Mouse (Mus musculus) hindbrain, embryonic 15.5 days (tissue): ENCODE measurements at regions not wholly inside any gene's neighbourhood (a gene's known extent, or its start where the extent isn't known, plus 50 kb on each side); places are given as distances from the start of the nearest gene placed in this dataset.

Experiments
- ATAC-seq: fragments of 200-750 bp; cut with Nextera tagmentation; 2 replicates; pipeline ENCODE4 v1.8.0; 2017; ENCODE audit warnings: low read depth, moderate number of reproducible peaks, moderate TSS enrichment; ENCODE audit not compliant: low FRiP score
- H3K27ac ChIP-seq: fragments of 300-500 bp; sonication (generic); replicated peaks from 2 replicates; pipeline ENCODE4 v1.5.1; 2015; ENCODE audit warnings: mild to moderate bottlenecking, inconsistent platforms
- H3K27me3 ChIP-seq: fragments of 300-500 bp; sonication (generic); 2 replicates; pipeline ENCODE4 v1.6.1; 2015; ENCODE audit warnings: control low read depth, inconsistent platforms
- H3K36me3 ChIP-seq: fragments of 300-500 bp; sonication (generic); 2 replicates; pipeline ENCODE4 v1.6.1; 2015; ENCODE audit warnings: control low read depth, inconsistent platforms
- H3K4me1 ChIP-seq: fragments of 300-500 bp; sonication (generic); replicated peaks from 2 replicates; pipeline ENCODE4 v1.6.1; 2015; ENCODE audit warnings: control low read depth, inconsistent platforms
- H3K4me2 ChIP-seq: fragments of 300-500 bp; sonication (generic); 2 replicates; pipeline ENCODE4 v1.6.1; 2015; ENCODE audit warnings: moderate library complexity, mild to moderate bottlenecking, inconsistent platforms
- H3K4me3 ChIP-seq: fragments of 300-500 bp; sonication (generic); 2 replicates; pipeline ENCODE4 v1.5.1; 2015; ENCODE audit warnings: mild to moderate bottlenecking, inconsistent platforms
- H3K9ac ChIP-seq: fragments of 300-500 bp; sonication (generic); 2 replicates; pipeline ENCODE4 v1.6.1; 2015; ENCODE audit warnings: inconsistent platforms
- H3K9me3 ChIP-seq: fragments of 300-500 bp; sonication (generic); 2 replicates; pipeline ENCODE4 v1.6.1; 2016; ENCODE audit warnings: control low read depth, inconsistent platforms
- WGBS: fragments of 180-500 bp; shearing (Covaris S2); methylation state at CpG from one replicate; pipeline ENCODE4 v1.1.7; 2015; 5-methylcytosine and 5-hydroxymethylcytosine counted together

DNA sequence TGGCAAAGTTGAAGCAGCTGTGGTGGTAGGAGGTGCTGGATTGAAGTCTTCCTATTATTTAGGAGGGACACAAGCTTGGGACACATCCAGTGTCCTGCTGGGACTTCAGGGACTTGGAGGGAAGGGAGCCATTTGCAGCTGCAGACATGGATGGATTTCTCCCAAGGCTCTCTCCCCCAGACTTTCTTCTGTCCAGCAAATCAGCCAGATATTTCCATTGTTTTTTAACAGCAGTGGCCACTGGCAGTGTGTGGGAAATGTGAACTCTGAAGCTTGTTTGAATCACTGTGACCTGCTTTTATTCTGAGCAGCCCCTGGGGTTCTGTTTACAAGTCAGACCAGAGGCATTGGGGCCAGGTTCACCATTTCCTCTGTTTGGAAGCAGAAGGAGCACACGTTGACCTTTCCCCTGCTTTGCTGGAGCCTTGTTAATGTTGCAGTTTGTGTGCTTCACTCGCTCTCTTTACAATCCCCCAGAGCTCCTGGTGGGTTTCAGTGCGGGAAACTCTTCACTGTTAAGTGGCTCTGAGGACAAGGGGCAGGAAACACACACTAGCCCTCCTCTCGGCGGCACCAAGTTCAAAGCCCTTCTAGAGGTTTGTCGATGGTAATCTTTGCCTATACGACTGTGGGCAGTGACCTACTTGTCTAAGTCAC, 627.8 kb downstream of the Dhx35 start:
- Histone ChIP-seq H3K9ac (no peak overlapping the region), H3K27ac (no peak overlapping the region), H3K9me3 (no peaks in the 10 kb centered on the region), H3K27me3 (no peaks in the 10 kb centered on the region), H3K4me2 (no peak overlapping the region), H3K36me3 (no peaks in the 10 kb centered on the region), H3K4me3 (no peak overlapping the region), H3K4me1 (0 out of 2 replicates have a peak, but pooled peaks cover 5% of the 10 kb centered on the region)
- WGBS: 42% methylated on average over 7 of the region's 7 CpGs
- ATAC-seq: no peak

- Histone ChIP-seq H3K36me3 (no peaks in the 10 kb centered on the region), H3K27me3 (no peaks in the 10 kb centered on the region), H3K4me2 (no peak overlapping the region), H3K4me3 (no peak overlapping the region), H3K9ac (no peak overlapping the region), H3K9me3 (no peaks in the 10 kb centered on the region), H3K27ac (no peak overlapping the region), H3K4me1 (no peaks in the 10 kb centered on the region)
- WGBS: 58% methylated on average over 1 of the region's 1 CpGs
- ATAC-seq: no peak
Measured at GRCm38 (mm10) chr2:159428201-159428600, 633.6 kb downstream of the Dhx35 start.

DNA sequence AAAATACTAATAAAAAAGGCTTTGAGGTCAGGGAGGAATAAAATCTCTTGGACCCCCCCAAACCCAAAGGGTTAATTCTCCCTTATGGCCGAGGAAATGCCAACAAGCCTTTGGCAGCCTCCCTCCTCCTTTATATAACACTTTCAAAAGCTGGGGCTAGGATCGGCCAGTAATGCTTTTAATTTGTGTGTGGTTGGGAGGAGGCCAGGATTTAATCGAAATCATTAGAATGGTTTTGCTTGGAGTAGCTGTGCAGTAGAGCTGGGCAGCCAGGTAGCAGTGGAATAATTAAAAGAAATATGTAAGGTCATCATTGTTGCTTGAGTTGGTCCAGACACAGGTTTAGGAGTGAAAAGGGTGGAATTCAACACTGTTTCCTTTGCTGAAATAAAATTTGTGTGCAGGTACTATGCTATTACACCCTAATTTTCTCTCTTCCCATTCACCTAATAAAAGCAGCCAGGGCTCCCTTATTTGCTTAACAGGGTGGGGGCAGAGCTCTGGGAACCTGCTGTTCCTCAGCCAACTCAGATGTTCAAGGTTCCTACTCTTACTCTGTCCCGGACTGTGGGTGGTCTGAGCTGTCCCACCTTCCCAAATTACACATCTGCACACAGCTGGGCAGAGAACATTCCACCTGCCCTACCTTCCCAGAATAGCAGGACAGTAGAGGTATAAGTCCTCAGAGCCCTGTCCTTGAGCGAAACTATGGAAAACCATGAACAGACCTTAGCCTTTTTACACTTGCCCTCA, 636.1 kb downstream of the Dhx35 start:
- 76% methylated on average over 5 of the region's 5 CpGs for WGBS

DNA sequence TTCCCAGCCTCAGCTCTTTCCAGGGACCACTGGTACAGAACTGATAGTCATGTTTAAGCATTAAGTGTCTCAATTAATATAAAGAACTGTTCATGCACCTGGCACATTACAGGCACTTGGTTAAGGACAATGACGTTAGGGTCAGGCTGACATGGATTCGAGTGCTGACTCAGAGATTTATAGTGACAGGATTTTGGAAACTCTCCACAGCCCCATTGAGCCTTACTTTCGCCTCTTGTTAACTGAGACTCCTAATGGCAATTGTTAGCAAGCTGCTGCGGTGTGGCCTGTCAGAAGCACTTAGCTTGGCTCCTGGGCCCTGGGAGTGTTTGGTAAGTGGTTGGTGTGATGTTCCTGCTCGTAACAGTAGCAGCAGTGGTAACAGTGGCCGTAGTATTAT, 644.4 kb downstream of the Dhx35 start:
- ATAC-seq: no peak
- no peaks in the 10 kb centered on the region for H3K4me1 ChIP-seq
- H3K9me3 ChIP-seq: 0 out of 2 replicates have a peak, but pooled peaks cover 3% of the 10 kb centered on the region
- no peak overlapping the region for H3K9ac ChIP-seq
- H3K4me3 ChIP-seq: no peak overlapping the region
- no peaks in the 10 kb centered on the region for H3K36me3 ChIP-seq
- H3K27ac ChIP-seq: no peak overlapping the region
- H3K27me3 ChIP-seq: no peaks in the 10 kb centered on the region
- no peak overlapping the region for H3K4me2 ChIP-seq
- 75% methylated on average over 6 of the region's 6 CpGs for WGBS

More for the DNA sequence above, 636.1 kb downstream of the Dhx35 start:
- Histone ChIP-seq H3K27me3 (no peaks in the 10 kb centered on the region), H3K27ac (no peak overlapping the region), H3K4me2 (no peak overlapping the region), H3K4me1 (no peaks in the 10 kb centered on the region), H3K9me3 (0 out of 2 replicates have a peak, but pooled peaks cover 4% of the 10 kb centered on the region), H3K36me3 (no peaks in the 10 kb centered on the region), H3K4me3 (no peak overlapping the region), H3K9ac (no peak overlapping the region)
- ATAC-seq: no peak

GRCm38 (mm10) chr2:159443581-159443980, 649.0 kb downstream of the Dhx35 start:
- 24% methylated on average over 8 of the region's 8 CpGs for WGBS
- Histone ChIP-seq H3K4me3 (no peak overlapping the region), H3K27ac (no peak overlapping the region), H3K9me3 (no peaks in the 10 kb centered on the region), H3K9ac (no peak overlapping the region), H3K27me3 (0 out of 2 replicates have a peak, but pooled peaks cover 3% of the 10 kb centered on the region), H3K36me3 (no peaks in the 10 kb centered on the region), H3K4me1 (0 out of 2 replicates have a peak, but pooled peaks cover 3% of the 10 kb centered on the region), H3K4me2 (no peak overlapping the region)
- ATAC-seq: no peak

- Histone ChIP-seq H3K9ac (no peak overlapping the region), H3K4me1 (0 out of 2 replicates have a peak, but pooled peaks cover 3% of the 10 kb centered on the region), H3K4me3 (no peak overlapping the region), H3K27me3 (0 out of 2 replicates have a peak, but pooled peaks cover 3% of the 10 kb centered on the region), H3K27ac (no peak overlapping the region), H3K9me3 (no peaks in the 10 kb centered on the region), H3K36me3 (no peaks in the 10 kb centered on the region), H3K4me2 (no peak overlapping the region)
- 73% methylated on average over 5 of the region's 5 CpGs for WGBS
- ATAC-seq: no peak
Measured at GRCm38 (mm10) chr2:159446434-159446833, 651.8 kb downstream of the Dhx35 start.

GRCm38 (mm10) chr2:159446886-159447285, 652.3 kb downstream of the Dhx35 start:
- Histone ChIP-seq H3K9ac (no peak overlapping the region), H3K27ac (no peak overlapping the region), H3K4me2 (no peak overlapping the region), H3K4me3 (no peak overlapping the region), H3K4me1 (0 out of 2 replicates have a peak, but pooled peaks cover 3% of the 10 kb centered on the region), H3K27me3 (0 out of 2 replicates have a peak, but pooled peaks cover 3% of the 10 kb centered on the region), H3K36me3 (no peaks in the 10 kb centered on the region), H3K9me3 (no peaks in the 10 kb centered on the region)
- no peak for ATAC-seq
- WGBS: 81% methylated on average over 5 of the region's 5 CpGs

DNA sequence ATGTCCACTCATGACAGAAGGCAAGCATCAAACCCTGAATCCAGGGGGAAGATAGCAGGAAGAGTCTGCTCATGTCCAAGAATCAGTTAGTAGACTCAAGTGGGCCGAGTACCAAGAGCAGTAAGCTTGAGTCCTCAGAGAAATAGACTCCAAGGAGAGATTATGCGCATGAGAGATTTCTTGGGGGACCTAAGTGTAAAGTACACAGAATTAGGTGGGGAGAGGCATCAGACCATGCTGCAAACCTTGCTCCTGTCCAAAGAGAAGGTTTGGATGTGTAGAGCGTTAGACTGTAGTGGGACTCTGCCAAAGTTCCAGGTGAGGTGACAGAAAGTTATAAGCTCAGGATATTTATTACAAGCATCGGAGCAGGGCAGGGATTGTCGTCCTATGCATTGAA, 654.4 kb downstream of the Dhx35 start:
- Histone ChIP-seq H3K9me3 (no peaks in the 10 kb centered on the region), H3K36me3 (no peaks in the 10 kb centered on the region), H3K4me1 (0 out of 2 replicates have a peak, but pooled peaks cover 3% of the 10 kb centered on the region), H3K4me3 (no peak overlapping the region), H3K4me2 (no peak overlapping the region), H3K9ac (no peak overlapping the region), H3K27ac (no peak overlapping the region), H3K27me3 (0 out of 2 replicates have a peak, but pooled peaks cover 3% of the 10 kb centered on the region)
- ATAC-seq: no peak
- 96% methylated on average over 5 of the region's 5 CpGs for WGBS

- Histone ChIP-seq H3K4me3 (no peak overlapping the region), H3K27ac (no peak overlapping the region), H3K9me3 (no peaks in the 10 kb centered on the region), H3K27me3 (0 out of 2 replicates have a peak, but pooled peaks cover 3% of the 10 kb centered on the region), H3K4me1 (no peaks in the 10 kb centered on the region), H3K4me2 (no peak overlapping the region), H3K36me3 (no peaks in the 10 kb centered on the region), H3K9ac (no peak overlapping the region)
- 73% methylated on average over 9 of the region's 9 CpGs for WGBS
- no peak for ATAC-seq
Measured at GRCm38 (mm10) chr2:159451439-159451838, 656.8 kb downstream of the Dhx35 start.

GRCm38 (mm10) chr2:159481399-159482080, 686.9 kb downstream of the Dhx35 start:
- Histone ChIP-seq H3K4me2 (no peak overlapping the region), H3K4me1 (no peaks in the 10 kb centered on the region), H3K27me3 (no peaks in the 10 kb centered on the region), H3K36me3 (no peaks in the 10 kb centered on the region), H3K27ac (no peak overlapping the region), H3K9ac (no peak overlapping the region), H3K4me3 (no peak overlapping the region), H3K9me3 (no peaks in the 10 kb centered on the region)
- ATAC-seq: no peak
- 85% methylated on average over 6 of the region's 6 CpGs for WGBS

- no peak for ATAC-seq
- no peaks in the 10 kb centered on the region for H3K27me3 ChIP-seq
- no peak overlapping the region for H3K4me3 ChIP-seq
- no peaks in the 10 kb centered on the region for H3K4me1 ChIP-seq
- 54% methylated on average over 3 of the region's 3 CpGs for WGBS
- no peak overlapping the region for H3K9ac ChIP-seq
- H3K36me3 ChIP-seq: no peaks in the 10 kb centered on the region
- no peak overlapping the region for H3K4me2 ChIP-seq
- no peaks in the 10 kb centered on the region for H3K9me3 ChIP-seq
- no peak overlapping the region for H3K27ac ChIP-seq
Measured at GRCm38 (mm10) chr2:159491090-159491489, 696.5 kb downstream of the Dhx35 start.

- no peaks in the 10 kb centered on the region for H3K9me3 ChIP-seq
- H3K27ac ChIP-seq: no peak overlapping the region
- no peak overlapping the region for H3K4me3 ChIP-seq
- ATAC-seq: no peak
- H3K36me3 ChIP-seq: no peaks in the 10 kb centered on the region
- H3K4me2 ChIP-seq: no peak overlapping the region
- 78% methylated on average over 2 of the region's 2 CpGs for WGBS
- H3K4me1 ChIP-seq: no peaks in the 10 kb centered on the region
- no peak overlapping the region for H3K9ac ChIP-seq
- H3K27me3 ChIP-seq: no peaks in the 10 kb centered on the region
Measured at GRCm38 (mm10) chr2:159498691-159499090, 704.1 kb downstream of the Dhx35 start.
